Mouse (Mus musculus): ENCODE measurements around the gene 1700034J05Rik. TPM values are rescaled to one million over a fixed set of nuclear protein-coding genes. Genes with fewer than 3 reads are reported as not detected.

1700034J05Rik gene
- polyA plus RNA-seq (2016; fragmentation: Nextera tagmentation; extraction: Ambion mirVana), result 0.07 and 0.11 TPM in 2 replicates

- Histone ChIP-seq H3K4me3 (no peak within 1 kb of the TSS), H3K27me3 (ENCODE audit: poor library complexity, severe bottlenecking) (no peaks in the 10 kb centered on the region), H3K9me3 (no peaks in the 10 kb centered on the region), H3K36me3 (replicated peaks) (no peaks in the 10 kb centered on the region), H3K27ac (0 out of 2 replicates have a peak within 1 kb of the TSS, but pooled peaks have one; percentile 15), H3K4me1 (peaks cover 35% of the 10 kb centered on the region)
- 86% methylated on average over 1 of the region's 1 CpGs for WGBS
- DNase-seq (ENCODE audit: extremely low spot score, low spot score), result no peak
Measured at GRCm38 (mm10) chr6:146954258-146954657, at the start of gene 1700034J05Rik. 1700034J05Rik (minus strand) TSS chr6:146954422.

DNA sequence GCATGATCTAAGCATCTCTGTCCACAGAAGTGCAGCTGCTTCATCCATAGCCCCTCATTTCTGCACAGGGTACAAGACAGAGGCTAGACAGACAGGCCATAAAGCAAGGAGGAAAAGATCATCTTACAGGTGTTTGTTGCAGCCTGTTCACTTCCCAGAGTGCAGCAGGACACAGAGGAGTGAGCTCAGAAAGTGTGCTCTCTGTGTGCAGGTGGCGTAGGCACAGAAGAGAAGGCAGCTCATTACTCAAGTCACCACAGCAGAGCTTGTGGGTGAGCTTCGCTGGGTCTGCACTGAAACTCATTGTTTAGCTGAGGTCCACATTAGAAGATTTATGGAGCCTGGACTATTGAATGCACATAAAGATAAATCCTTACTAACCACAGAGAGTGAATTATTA is 45.5 kb upstream of the 1700034J05Rik start:
- 88% methylated on average over 2 of the region's 2 CpGs for WGBS

DNA sequence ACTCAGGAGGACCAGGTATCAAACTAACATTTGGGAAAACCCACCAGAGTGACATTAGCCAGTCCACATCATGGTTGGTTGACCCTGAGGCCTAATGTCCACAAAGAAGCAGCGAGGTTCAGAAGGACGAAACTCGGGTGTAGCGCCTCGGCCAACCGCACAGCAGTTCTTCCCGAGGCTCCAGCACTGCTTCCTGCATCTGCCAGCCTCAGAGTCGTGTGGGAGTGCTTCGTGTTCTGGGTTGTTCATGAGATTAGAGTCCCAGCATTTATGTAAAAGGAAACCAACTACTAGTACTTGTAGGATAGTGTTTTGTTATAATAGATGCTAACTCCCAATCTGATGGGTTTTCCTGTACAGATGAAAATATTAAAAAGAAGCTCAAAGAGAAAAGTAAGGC is 45.1 kb upstream of the 1700034J05Rik start:
- no peaks in the 10 kb centered on the region for H3K9me3 ChIP-seq
- no peak overlapping the region for H3K27ac ChIP-seq
- H3K4me1 ChIP-seq, result no peaks in the 10 kb centered on the region
- H3K36me3 ChIP-seq (replicated peaks), result peaks cover 33% of the 10 kb centered on the region
- WGBS, result 91% methylated on average over 9 of the region's 9 CpGs
- no peak overlapping the region for H3K4me3 ChIP-seq
- DNase-seq (ENCODE audit: extremely low spot score, low spot score), result no peak
- H3K27me3 ChIP-seq (ENCODE audit: poor library complexity, severe bottlenecking), result no peaks in the 10 kb centered on the region

More for the DNA sequence above, 45.5 kb upstream of the 1700034J05Rik start:
- no peaks in the 10 kb centered on the region for H3K9me3 ChIP-seq
- no peaks in the 10 kb centered on the region for H3K27me3 ChIP-seq (ENCODE audit: poor library complexity, severe bottlenecking)
- no peak overlapping the region for H3K4me3 ChIP-seq
- no peak for DNase-seq (ENCODE audit: extremely low spot score, low spot score)
- H3K4me1 ChIP-seq, result no peaks in the 10 kb centered on the region
- no peak overlapping the region for H3K27ac ChIP-seq
- H3K36me3 ChIP-seq (replicated peaks), result peaks cover 33% of the 10 kb centered on the region

DNA sequence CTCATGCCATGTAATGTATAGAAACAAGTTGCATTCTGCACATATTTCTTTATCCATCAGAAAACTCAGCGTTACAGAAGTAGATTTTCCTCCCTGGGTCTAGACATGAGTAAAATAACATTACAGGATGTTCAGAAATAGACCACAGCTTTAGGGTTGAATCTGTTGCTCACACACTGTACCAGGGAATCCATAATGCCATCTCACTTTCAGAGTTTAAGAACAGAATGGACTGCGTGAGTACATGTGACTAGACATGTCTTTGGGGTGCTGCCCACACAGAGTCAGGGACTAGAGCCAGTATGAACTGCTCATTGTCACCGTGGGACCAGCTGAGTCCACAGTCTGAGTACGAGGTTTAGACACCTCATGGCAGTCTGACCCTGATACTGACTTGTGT is 44.5 kb upstream of the 1700034J05Rik start:
- Histone ChIP-seq H3K27me3 (ENCODE audit: poor library complexity, severe bottlenecking) (no peaks in the 10 kb centered on the region), H3K9me3 (no peaks in the 10 kb centered on the region), H3K4me1 (no peaks in the 10 kb centered on the region), H3K36me3 (replicated peaks) (peaks cover 33% of the 10 kb centered on the region), H3K27ac (no peak overlapping the region), H3K4me3 (no peak overlapping the region)
- DNase-seq (ENCODE audit: extremely low spot score, low spot score), result no peak
- WGBS, result 94% methylated on average over 4 of the region's 4 CpGs

- peaks cover 31% of the 10 kb centered on the region for H3K36me3 ChIP-seq (replicated peaks)
- 88% methylated on average over 6 of the region's 6 CpGs for WGBS
- H3K27ac ChIP-seq, result no peak overlapping the region
- DNase-seq (ENCODE audit: extremely low spot score, low spot score), result no peak
- H3K27me3 ChIP-seq (ENCODE audit: poor library complexity, severe bottlenecking), result no peaks in the 10 kb centered on the region
- no peak overlapping the region for H3K4me3 ChIP-seq
- no peaks in the 10 kb centered on the region for H3K9me3 ChIP-seq
- H3K4me1 ChIP-seq, result no peaks in the 10 kb centered on the region
Measured at GRCm38 (mm10) chr6:146997006-146997405, 42.8 kb upstream of the 1700034J05Rik start.

GRCm38 (mm10) chr6:146995878-146996277 is 41.7 kb upstream of the 1700034J05Rik start:
- no peak overlapping the region for H3K4me3 ChIP-seq
- peaks cover 24% of the 10 kb centered on the region for H3K36me3 ChIP-seq (replicated peaks)
- H3K9me3 ChIP-seq, result no peaks in the 10 kb centered on the region
- H3K4me1 ChIP-seq, result no peaks in the 10 kb centered on the region
- WGBS, result 93% methylated on average over 6 of the region's 6 CpGs
- H3K27me3 ChIP-seq (ENCODE audit: poor library complexity, severe bottlenecking), result no peaks in the 10 kb centered on the region
- H3K27ac ChIP-seq, result no peak overlapping the region
- DNase-seq (ENCODE audit: extremely low spot score, low spot score), result no peak

GRCm38 (mm10) chr6:146995391-146995790 is 41.2 kb upstream of the 1700034J05Rik start:
- no peak for DNase-seq (ENCODE audit: extremely low spot score, low spot score)
- Histone ChIP-seq H3K9me3 (no peaks in the 10 kb centered on the region), H3K27ac (no peak overlapping the region), H3K36me3 (replicated peaks) (peaks cover 22% of the 10 kb centered on the region), H3K4me3 (no peak overlapping the region), H3K4me1 (no peaks in the 10 kb centered on the region), H3K27me3 (ENCODE audit: poor library complexity, severe bottlenecking) (no peaks in the 10 kb centered on the region)
- WGBS, result 90% methylated on average over 2 of the region's 2 CpGs

GRCm38 (mm10) chr6:146994236-146994635 is 40.0 kb upstream of the 1700034J05Rik start:
- no peak for DNase-seq (ENCODE audit: extremely low spot score, low spot score)
- Histone ChIP-seq H3K36me3 (replicated peaks) (peaks cover 20% of the 10 kb centered on the region), H3K27me3 (ENCODE audit: poor library complexity, severe bottlenecking) (no peaks in the 10 kb centered on the region), H3K4me3 (no peak overlapping the region), H3K27ac (no peak overlapping the region), H3K9me3 (no peaks in the 10 kb centered on the region), H3K4me1 (no peaks in the 10 kb centered on the region)
- WGBS, result 47% methylated on average over 5 of the region's 5 CpGs

- Histone ChIP-seq H3K4me3 (no peak overlapping the region), H3K4me1 (peaks cover 27% of the 10 kb centered on the region), H3K27me3 (ENCODE audit: poor library complexity, severe bottlenecking) (no peaks in the 10 kb centered on the region), H3K27ac (no peak overlapping the region), H3K9me3 (no peaks in the 10 kb centered on the region), H3K36me3 (replicated peaks) (peaks cover 4% of the 10 kb centered on the region; the same call in 1 of the 2 replicates)
- WGBS, result 78% methylated on average over 3 of the region's 3 CpGs
- no peak for DNase-seq (ENCODE audit: extremely low spot score, low spot score)
Measured at GRCm38 (mm10) chr6:146984569-146984968, 30.3 kb upstream of the 1700034J05Rik start.

DNA sequence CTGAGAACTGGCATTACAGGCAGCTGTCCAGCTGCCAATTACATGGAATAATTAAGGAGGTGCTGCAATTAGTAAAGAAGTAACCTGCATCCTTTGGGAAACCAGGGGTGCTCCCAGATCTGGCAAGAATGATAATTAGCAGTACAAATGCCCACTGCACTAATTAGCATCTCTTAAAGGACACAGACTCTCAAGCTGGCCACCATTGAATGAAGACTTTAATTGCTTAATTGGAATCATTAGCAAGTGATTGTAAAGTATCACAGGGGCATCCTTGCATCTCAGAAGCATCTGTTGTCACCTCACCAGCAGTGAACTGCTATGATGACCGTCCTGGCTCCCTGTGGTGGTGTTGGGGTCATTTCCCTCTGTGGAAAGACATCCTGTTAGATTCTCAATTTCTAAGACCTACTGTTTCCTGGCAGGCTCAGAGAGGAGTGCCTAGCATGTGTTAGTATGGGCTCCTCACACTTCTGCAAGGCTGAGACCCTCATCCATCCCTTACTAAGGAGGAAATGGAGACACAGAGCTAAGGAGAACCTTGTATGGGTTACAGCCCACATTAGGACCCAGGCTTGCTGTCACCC is 27.1 kb upstream of the 1700034J05Rik start:
- H3K4me1 ChIP-seq, result peaks cover 32% of the 10 kb centered on the region
- H3K4me3 ChIP-seq, result no peak overlapping the region
- peak overlapping the region; percentile 65; the same call in 1 of the 2 replicates for H3K27ac ChIP-seq
- peaks cover 5% of the 10 kb centered on the region; the same call in 1 of the 2 replicates for H3K36me3 ChIP-seq (replicated peaks)
- no peak for DNase-seq (ENCODE audit: extremely low spot score, low spot score)
- H3K9me3 ChIP-seq, result no peaks in the 10 kb centered on the region
- 34% methylated on average over 1 of the region's 1 CpGs for WGBS
- H3K27me3 ChIP-seq (ENCODE audit: poor library complexity, severe bottlenecking), result no peaks in the 10 kb centered on the region

DNA sequence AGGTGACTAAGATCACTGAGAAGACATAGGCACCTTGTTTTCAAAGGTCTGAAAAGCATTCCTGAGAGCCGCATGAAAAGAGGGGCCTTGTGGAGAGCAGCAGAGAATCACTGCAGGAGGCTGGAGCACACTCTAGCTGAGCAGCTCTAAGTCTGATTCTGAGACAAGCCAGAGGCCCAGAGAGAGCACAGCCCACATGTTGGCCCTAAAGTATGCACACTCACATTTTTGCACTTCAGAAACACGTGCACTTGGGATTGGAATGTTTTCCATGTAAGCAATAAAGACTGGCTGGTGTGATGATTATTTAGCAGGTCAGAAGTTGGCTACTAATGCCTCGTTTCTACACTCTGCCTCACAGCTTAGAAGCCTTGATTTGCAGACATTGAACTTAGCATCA is 25.7 kb upstream of the 1700034J05Rik start:
- H3K4me3 ChIP-seq, result no peak overlapping the region
- H3K27me3 ChIP-seq (ENCODE audit: poor library complexity, severe bottlenecking), result no peaks in the 10 kb centered on the region
- no peak for DNase-seq (ENCODE audit: extremely low spot score, low spot score)
- peak overlapping the region; percentile 30; the same call in 1 of the 2 replicates for H3K27ac ChIP-seq
- no peaks in the 10 kb centered on the region for H3K9me3 ChIP-seq
- WGBS, result 51% methylated on average over 3 of the region's 3 CpGs
- peaks cover 5% of the 10 kb centered on the region; the same call in 1 of the 2 replicates for H3K36me3 ChIP-seq (replicated peaks)
- H3K4me1 ChIP-seq, result peaks cover 32% of the 10 kb centered on the region

- H3K9me3 ChIP-seq, result no peaks in the 10 kb centered on the region
- H3K36me3 ChIP-seq (replicated peaks), result peaks cover 5% of the 10 kb centered on the region; the same call in 1 of the 2 replicates
- no peak overlapping the region for H3K4me3 ChIP-seq
- peak overlapping the region; percentile 30; the same call in 1 of the 2 replicates for H3K27ac ChIP-seq
- DNase-seq (ENCODE audit: extremely low spot score, low spot score), result no peak
- peaks cover 32% of the 10 kb centered on the region for H3K4me1 ChIP-seq
- H3K27me3 ChIP-seq (ENCODE audit: poor library complexity, severe bottlenecking), result no peaks in the 10 kb centered on the region
- WGBS, result 85% methylated on average over 1 of the region's 1 CpGs
Measured at GRCm38 (mm10) chr6:146979115-146979744, 25.0 kb upstream of the 1700034J05Rik start.

DNA sequence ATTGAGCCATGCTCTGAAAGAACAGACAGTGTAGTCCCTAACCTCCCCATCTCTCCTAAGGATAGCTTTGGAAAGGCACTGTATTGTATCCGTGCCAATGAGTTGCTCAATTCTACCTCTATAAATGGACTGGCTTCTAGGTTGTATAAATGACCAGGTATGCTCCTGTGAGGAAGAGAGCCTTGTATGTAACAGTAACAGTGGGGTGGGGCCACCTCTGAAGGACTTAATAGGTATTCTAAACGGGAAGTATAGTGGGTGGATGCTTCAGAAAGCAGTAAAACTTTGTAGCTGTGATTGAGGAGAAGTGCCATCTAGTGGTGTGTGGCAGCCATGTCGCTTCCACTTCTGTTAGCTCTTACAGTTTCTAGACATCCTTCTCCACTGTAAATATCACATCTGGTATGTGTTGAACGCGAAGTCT is 24.5 kb upstream of the 1700034J05Rik start:
- Histone ChIP-seq H3K4me1 (peaks cover 36% of the 10 kb centered on the region), H3K4me3 (no peak overlapping the region), H3K27ac (no peak overlapping the region), H3K27me3 (ENCODE audit: poor library complexity, severe bottlenecking) (no peaks in the 10 kb centered on the region), H3K9me3 (no peaks in the 10 kb centered on the region), H3K36me3 (replicated peaks) (peaks cover 5% of the 10 kb centered on the region; the same call in 1 of the 2 replicates)
- no peak for DNase-seq (ENCODE audit: extremely low spot score, low spot score)
- 67% methylated on average over 5 of the region's 5 CpGs for WGBS
